Mouse (Mus musculus) myocyte (in vitro differentiated cells): ENCODE data around the gene Gm45623.

Experiments
- CEBPB ChIP-seq: IDR thresholded peaks from 2 replicates; pipeline ENCODE4 v1.6.1; 2011; ENCODE audit warnings: mild to moderate bottlenecking, moderate library complexity; ENCODE audit not compliant: poor library complexity, insufficient read depth, severe bottlenecking
- E2F4 ChIP-seq: IDR thresholded peaks from one replicate; pipeline ENCODE4 v1.6.1; 2011; ENCODE audit warnings: mild to moderate bottlenecking, control low read depth, moderate library complexity; ENCODE audit not compliant: insufficient read depth
- MAX ChIP-seq: IDR thresholded peaks from one replicate; pipeline ENCODE4 v1.6.1; 2011; ENCODE audit warnings: low read depth, mild to moderate bottlenecking, control low read depth
- MYOD1 ChIP-seq, 3 experiments: IDR thresholded peaks; one replicate each; pipeline ENCODE4 v1.6.1; 2011; ENCODE audit warnings: control low read depth in 2 of 3, low read depth in 2 of 3, mild to moderate bottlenecking in 2 of 3, moderate library complexity in 1 of 3; ENCODE audit not compliant: insufficient read length in 2 of 3, control insufficient read depth in 1 of 3
- POLR2A ChIP-seq: IDR thresholded peaks from one replicate; pipeline ENCODE4 v1.6.1; 2011; ENCODE audit warnings: low read depth, mild to moderate bottlenecking, control low read depth, moderate library complexity; ENCODE audit not compliant: insufficient read length
- POLR2AphosphoS2 ChIP-seq: IDR thresholded peaks from one replicate; pipeline ENCODE4 v1.6.1; 2011; ENCODE audit warnings: low read depth, control low read depth; ENCODE audit not compliant: insufficient read length
- REST ChIP-seq: IDR thresholded peaks from one replicate; pipeline ENCODE4 v1.6.1; 2011; ENCODE audit warnings: mild to moderate bottlenecking, control low read depth, moderate library complexity; ENCODE audit not compliant: insufficient read depth, insufficient read length
- SRF ChIP-seq: IDR thresholded peaks from one replicate; pipeline ENCODE4 v1.6.1; 2011; ENCODE audit warnings: low read depth; ENCODE audit not compliant: control insufficient read depth, insufficient read length
- TCF12 ChIP-seq: IDR thresholded peaks from one replicate; pipeline ENCODE4 v1.6.1; 2011; ENCODE audit warnings: mild to moderate bottlenecking, control low read depth; ENCODE audit not compliant: poor library complexity, insufficient read depth, severe bottlenecking
- USF1 ChIP-seq: IDR thresholded peaks from one replicate; pipeline ENCODE4 v1.6.1; 2011; ENCODE audit warnings: low read depth, mild to moderate bottlenecking, control low read depth, moderate library complexity

DNA sequence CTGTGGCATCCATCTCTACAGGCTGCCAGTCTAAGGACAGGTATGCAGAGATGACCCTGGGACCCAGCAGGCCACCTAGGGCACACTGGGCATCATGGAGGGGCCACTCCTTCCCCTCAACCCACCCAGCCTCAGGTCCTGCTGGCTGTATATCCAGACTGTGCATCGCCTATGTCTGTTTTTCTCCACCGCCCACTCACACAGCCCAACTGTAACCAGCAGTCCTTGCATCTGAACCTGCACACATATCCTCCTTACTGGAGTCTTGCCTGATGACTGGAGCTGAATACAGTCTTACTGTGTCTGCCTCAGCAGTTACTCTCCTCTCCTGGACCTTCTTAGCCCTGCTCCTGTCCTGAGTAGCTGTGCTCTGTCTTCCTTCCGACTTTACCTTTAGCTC is 28.1 kb upstream of the Gm45623 start:
- TF ChIP-seq POLR2A (no peak), MYOD1 (IDR thresholded peaks at IDR 0.05; ENCODE audit: control insufficient read depth in 1 of 3, insufficient read length in 2 of 3, low read depth in 2 of 3) (no peak), REST (no peak), CEBPB (no peak), TCF12 (no peak), SRF (no peak), MAX (no peak), POLR2AphosphoS2 (no peak), USF1 (no peak), E2F4 (no peak)
